Mouse (Mus musculus): ENCODE results near the gene Mgmt.

GRCm38 (mm10) chr7:136946131-136946530, 51.7 kb downstream of the Mgmt start:
- no peak for TF ChIP-seq MAFK (IDR thresholded peaks at IDR 0.05; ENCODE audit: insufficient replicate concordance, low read length)
- no peak for TF ChIP-seq POLR2A (IDR thresholded peaks at IDR 0.05; ENCODE audit: low read depth, low read length)
- TF ChIP-seq CHD1 (IDR thresholded peaks at IDR 0.05; ENCODE audit: low read depth, low read length): no peak
- no peak for TF ChIP-seq EP300 (IDR thresholded peaks at IDR 0.05; ENCODE audit: low read length)
- no peak for TF ChIP-seq TCF12 (IDR thresholded peaks at IDR 0.05; ENCODE audit: low read depth, low read length)
- no peak for TF ChIP-seq CTCF (conservative IDR thresholded peaks at IDR 0.05 in 1 of 2, IDR thresholded peaks at IDR 0.05 in 1 of 2; ENCODE audit: low read depth in 2 of 2, low read length in 2 of 2)

Measured in CH12.LX (cell line).